Mouse (Mus musculus) spleen, adult 18-20 months (tissue): ENCODE measurements around the gene Hoxc8.

Experiments used
- DNase-seq, 2 experiments: peaks; one replicate each; pipeline ENCODE4 v3.0.0; 2022; ENCODE audit warnings: mixed read lengths in 2 of 2

Hoxc8 gene

GRCm38 (mm10) chr15:102965003-102965891 is 25.2 kb upstream of the Hoxc8 start:
- no peak for DNase-seq

DNA sequence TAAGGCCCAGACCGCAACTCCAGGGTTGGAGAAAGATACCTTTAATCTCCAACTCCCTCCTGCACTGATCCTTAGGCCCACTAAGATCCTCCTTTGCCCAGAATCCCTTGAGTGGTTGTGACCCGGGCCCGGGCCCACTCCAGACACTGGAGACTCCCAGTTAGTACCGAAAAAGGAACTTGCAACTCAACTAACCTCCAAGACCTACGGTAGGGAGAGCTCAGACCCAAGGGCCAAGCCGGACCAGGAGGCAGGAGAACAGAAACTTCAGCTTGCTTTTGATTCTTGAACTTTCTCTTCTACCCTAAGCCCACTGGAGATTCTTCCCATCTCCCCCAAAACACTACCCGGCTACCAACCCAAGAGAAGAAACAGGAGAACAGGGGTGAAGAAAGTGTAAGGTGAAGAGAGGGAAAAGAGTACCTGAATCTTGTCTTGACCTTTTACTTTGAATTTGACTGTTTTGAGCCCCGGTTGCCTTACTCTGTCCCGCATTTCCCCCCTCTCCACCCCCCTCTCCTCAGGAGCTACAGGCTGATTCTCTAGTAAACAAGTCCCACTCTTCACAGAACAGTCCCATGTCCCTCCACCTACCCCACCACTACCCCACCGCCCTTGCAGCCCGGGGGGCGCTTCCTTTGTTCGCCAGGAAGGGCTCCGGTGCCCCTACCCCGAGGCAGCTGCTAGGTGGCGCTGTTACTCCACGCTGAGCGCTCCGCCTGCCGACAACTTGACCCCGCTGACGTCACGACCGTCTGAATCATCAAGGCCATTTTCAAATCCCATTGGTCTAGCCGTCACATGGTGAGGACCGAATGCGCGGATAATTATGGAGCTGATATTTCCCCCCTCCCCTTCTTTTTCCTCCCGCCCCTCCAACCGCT is 24.3 kb upstream of the Hoxc8 start:
- peak; percentile 52 to 63 for DNase-seq

GRCm38 (mm10) chr15:102966776-102967311 is 23.6 kb upstream of the Hoxc8 start, which contains the start of gene Hoxc10:
Gene Hoxc10, plus strand, starts transcription at chr15:102966796.
- no peak for DNase-seq

- no peak for DNase-seq
Measured at GRCm38 (mm10) chr15:102967312-102967510, 23.2 kb upstream of the Hoxc8 start, which contains the start of gene Hoxc5. Gene Hoxc5, plus strand, starts transcription at chr15:102967443.

DNA sequence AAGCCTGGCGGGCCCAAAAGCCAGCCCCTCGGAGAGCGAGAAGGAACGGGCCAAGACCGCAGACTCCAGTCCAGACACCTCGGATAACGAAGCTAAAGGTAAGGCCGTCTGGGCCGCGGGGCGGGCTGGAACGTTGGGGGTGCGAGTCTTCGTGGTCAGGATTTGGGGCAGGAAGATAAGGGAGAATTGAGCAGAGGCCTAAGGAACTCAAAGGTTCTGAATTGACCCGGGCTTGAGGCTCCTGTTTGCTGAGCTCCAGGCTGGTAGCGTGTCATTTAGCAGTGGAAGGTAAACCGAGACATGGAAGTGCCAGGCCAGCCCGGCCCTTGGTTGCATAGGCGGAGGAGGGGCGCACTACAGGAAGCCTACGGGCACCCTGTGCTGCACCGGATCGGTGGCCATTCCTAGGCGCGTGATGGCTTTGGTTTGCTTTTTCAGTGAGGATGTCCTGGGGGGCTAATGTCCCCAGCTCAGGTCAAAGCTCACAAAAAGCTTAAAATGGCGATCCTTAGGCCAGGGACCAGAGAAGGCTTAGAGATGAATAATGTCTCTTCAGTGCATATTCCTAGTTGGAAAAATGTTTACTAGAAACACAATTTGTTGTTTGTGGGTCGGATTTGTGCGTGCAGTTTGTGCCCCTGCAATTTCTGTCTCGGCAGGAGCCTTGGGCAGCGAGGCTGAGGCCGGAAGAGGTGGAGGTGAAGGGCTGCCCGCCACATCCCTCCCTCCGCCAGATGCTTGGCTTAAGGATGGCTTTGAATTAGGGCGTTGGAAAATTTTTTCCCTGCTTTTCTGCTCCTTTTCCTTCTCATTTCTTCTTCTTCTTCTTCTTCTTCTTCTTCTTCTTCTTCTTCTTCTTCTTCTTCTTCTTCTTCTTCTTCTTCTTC is 22.7 kb upstream of the Hoxc8 start:
- no peak for DNase-seq

- DNase-seq: no peak
Measured at GRCm38 (mm10) chr15:102969296-102969695, 21.1 kb upstream of the Hoxc8 start.

- DNase-seq: no peak
Measured at GRCm38 (mm10) chr15:102970740-102971139, 19.7 kb upstream of the Hoxc8 start.

DNA sequence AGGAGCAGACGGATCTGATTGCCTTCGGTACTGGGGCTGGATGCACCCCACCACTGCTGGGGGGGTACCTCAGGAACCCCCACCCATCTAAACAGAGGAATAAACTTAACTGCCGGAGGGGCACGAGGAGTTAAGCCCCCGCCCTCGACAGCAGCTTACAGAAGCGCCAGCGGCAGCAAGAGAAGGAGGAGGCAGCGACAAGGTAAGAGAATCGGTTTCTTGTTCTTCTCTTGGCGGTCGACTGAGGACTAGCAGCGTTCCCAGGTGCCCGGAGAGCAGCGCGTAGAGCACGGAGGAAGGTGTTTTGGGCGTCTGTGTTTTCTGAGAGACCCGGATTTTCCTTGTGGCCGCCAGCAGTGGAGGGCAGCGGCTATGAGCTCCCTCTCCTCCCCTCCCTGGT is 18.2 kb upstream of the Hoxc8 start:
- no peak for DNase-seq

GRCm38 (mm10) chr15:102972753-102973152 is 17.7 kb upstream of the Hoxc8 start:
- no peak for DNase-seq

- DNase-seq: no peak
Measured at GRCm38 (mm10) chr15:102975034-102975433, 15.4 kb upstream of the Hoxc8 start.

- no peak for DNase-seq
Measured at GRCm38 (mm10) chr15:102975688-102976111, 14.7 kb upstream of the Hoxc8 start.

- DNase-seq: no peak
Measured at GRCm38 (mm10) chr15:102976171-102976570, 14.2 kb upstream of the Hoxc8 start, which contains the start of gene Hoxc9. Gene Hoxc9, plus strand, starts transcription at chr15:102976439.

- peak in 1 of 2 experiments; percentile 28 for DNase-seq
Measured at GRCm38 (mm10) chr15:102976631-102977422, 13.6 kb upstream of the Hoxc8 start.

DNA sequence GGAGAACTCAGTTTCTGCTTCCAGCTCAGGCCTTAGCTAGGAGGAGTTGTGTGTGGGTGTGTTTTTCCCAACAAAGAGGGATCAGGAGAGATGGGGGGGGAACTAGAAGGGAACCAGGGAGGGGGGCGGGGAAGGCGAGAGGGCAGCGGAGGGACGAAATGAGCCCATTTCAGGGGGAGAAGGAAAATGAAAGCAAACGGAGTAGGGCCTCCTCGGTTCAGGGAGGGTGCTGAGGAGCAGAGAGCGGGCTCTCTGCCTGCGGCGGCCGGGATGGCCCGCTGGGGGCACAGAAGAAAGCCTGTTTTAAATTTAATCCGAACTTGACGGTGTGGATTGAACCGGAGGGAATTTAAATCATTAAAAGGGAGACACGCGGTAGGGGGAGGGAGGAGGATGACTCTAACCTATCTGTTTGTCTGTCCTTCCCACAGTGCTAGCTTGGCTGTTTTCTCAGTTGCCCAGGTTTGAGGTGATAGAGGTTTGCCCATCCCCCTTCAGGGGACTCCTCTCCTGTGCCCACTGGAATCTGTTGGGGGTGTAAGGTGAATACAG is 12.9 kb upstream of the Hoxc8 start:
- no peak for DNase-seq

GRCm38 (mm10) chr15:102978615-102979515 is 11.5 kb upstream of the Hoxc8 start:
- DNase-seq: no peak

- DNase-seq: no peak
Measured at GRCm38 (mm10) chr15:102979936-102980335, 10.5 kb upstream of the Hoxc8 start.

DNA sequence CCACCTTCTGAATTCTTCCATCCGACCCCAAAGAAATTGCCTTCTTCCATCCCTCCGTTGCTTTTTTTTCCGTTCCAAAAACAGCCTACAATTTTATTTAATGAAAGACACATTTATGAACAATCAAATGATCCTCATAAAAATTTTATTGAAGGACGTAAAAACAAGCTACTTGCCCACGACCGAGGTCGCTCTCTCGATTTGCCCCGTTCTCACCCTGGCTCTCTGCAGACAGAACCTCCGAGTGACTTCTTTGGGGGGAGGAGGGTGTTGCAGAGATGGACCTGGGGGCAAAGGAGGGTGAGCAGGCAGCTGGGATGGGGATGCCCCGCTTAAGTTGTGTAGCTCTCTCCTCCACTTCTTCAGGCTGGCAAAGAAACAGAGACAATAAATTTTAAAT is 10.1 kb upstream of the Hoxc8 start:
- DNase-seq: no peak

- DNase-seq: no peak
Measured at GRCm38 (mm10) chr15:102980912-102981311, 9.5 kb upstream of the Hoxc8 start.

GRCm38 (mm10) chr15:102981379-102982288 is 8.8 kb upstream of the Hoxc8 start:
- DNase-seq: peak in 1 of 2 experiments; percentile 17
